Mouse (Mus musculus): ENCODE data around the gene 2200002D01Rik.
"Not testable (repeated sequence)": the region's sequence is repeated elsewhere in the genome, so short reads cannot be mapped to it uniquely, and the experiment has no call there.

2200002D01Rik gene

GRCm38 (mm10) chr7:29238019-29238967 lies 10.0 kb downstream of the 2200002D01Rik start, which contains the start of gene Yif1b:
TSS of gene Yif1b (plus strand) at chr7:29238329.
- DNase-seq (ENCODE audit: low read depth, low spot score): peak; percentile 100

- not testable (repeated sequence) for DNase-seq (ENCODE audit: low read depth, low spot score)
Measured at GRCm38 (mm10) chr7:29237596-29237995, 10.7 kb downstream of the 2200002D01Rik start.

- no peak for DNase-seq (ENCODE audit: low read depth, low spot score)
Measured at GRCm38 (mm10) chr7:29236593-29236992, 11.7 kb downstream of the 2200002D01Rik start.

- no peak for DNase-seq (ENCODE audit: low read depth, low spot score)
Measured at GRCm38 (mm10) chr7:29234661-29235060, 13.6 kb downstream of the 2200002D01Rik start.

- no peak for DNase-seq (ENCODE audit: low read depth, low spot score)
Measured at GRCm38 (mm10) chr7:29233745-29234144, 14.5 kb downstream of the 2200002D01Rik start.

- DNase-seq (ENCODE audit: low read depth, low spot score): peak; percentile 57
Measured at GRCm38 (mm10) chr7:29232247-29233013, 15.8 kb downstream of the 2200002D01Rik start, which contains the start of gene Kcnk6. TSS of gene Kcnk6 (minus strand) at chr7:29232515.

GRCm38 (mm10) chr7:29231517-29231916 lies 16.7 kb downstream of the 2200002D01Rik start:
- DNase-seq (ENCODE audit: low read depth, low spot score): no peak

- no peak for DNase-seq (ENCODE audit: low read depth, low spot score)
Measured at GRCm38 (mm10) chr7:29230560-29230959, 17.7 kb downstream of the 2200002D01Rik start.

GRCm38 (mm10) chr7:29228202-29228601 lies 20.1 kb downstream of the 2200002D01Rik start:
- no peak for DNase-seq (ENCODE audit: low read depth, low spot score)

GRCm38 (mm10) chr7:29225520-29225919 lies 22.7 kb downstream of the 2200002D01Rik start:
- no peak for DNase-seq (ENCODE audit: low read depth, low spot score)

- DNase-seq (ENCODE audit: low read depth, low spot score): no peak
Measured at GRCm38 (mm10) chr7:29224756-29225394, 23.4 kb downstream of the 2200002D01Rik start.

- DNase-seq (ENCODE audit: low read depth, low spot score): no peak
Measured at GRCm38 (mm10) chr7:29214846-29215245, 33.4 kb downstream of the 2200002D01Rik start.

GRCm38 (mm10) chr7:29214236-29214635 lies 34.0 kb downstream of the 2200002D01Rik start:
- DNase-seq (ENCODE audit: low read depth, low spot score): no peak

GRCm38 (mm10) chr7:29213675-29214082 lies 34.6 kb downstream of the 2200002D01Rik start, which contains the start of gene Catsperg1:
TSS of gene Catsperg1 (minus strand) at chr7:29214035.
- DNase-seq (ENCODE audit: low read depth, low spot score): no peak

- not testable (repeated sequence) for DNase-seq (ENCODE audit: low read depth, low spot score)
Measured at GRCm38 (mm10) chr7:29212775-29213560, 35.3 kb downstream of the 2200002D01Rik start.

GRCm38 (mm10) chr7:29212199-29212765 lies 36.0 kb downstream of the 2200002D01Rik start:
- no peak for DNase-seq (ENCODE audit: low read depth, low spot score)

- peak; percentile 89 for DNase-seq (ENCODE audit: low read depth, low spot score)
Measured at GRCm38 (mm10) chr7:29211415-29212198, 36.7 kb downstream of the 2200002D01Rik start.

GRCm38 (mm10) chr7:29211013-29211412 lies 37.3 kb downstream of the 2200002D01Rik start:
- DNase-seq (ENCODE audit: low read depth, low spot score): not testable (repeated sequence)

- no peak for DNase-seq (ENCODE audit: low read depth, low spot score)
Measured at GRCm38 (mm10) chr7:29202577-29202976, 45.7 kb downstream of the 2200002D01Rik start.
